Mouse (Mus musculus) thymus, postnatal 10 days (tissue): ENCODE measurements around the gene Gm10837.

Experiments
- DNase-seq, 2 experiments: peaks; one replicate each; pipeline ENCODE4 v3.0.0; 2021; ENCODE audit warnings: low spot score in 2 of 2

Gene Gm10837

DNA sequence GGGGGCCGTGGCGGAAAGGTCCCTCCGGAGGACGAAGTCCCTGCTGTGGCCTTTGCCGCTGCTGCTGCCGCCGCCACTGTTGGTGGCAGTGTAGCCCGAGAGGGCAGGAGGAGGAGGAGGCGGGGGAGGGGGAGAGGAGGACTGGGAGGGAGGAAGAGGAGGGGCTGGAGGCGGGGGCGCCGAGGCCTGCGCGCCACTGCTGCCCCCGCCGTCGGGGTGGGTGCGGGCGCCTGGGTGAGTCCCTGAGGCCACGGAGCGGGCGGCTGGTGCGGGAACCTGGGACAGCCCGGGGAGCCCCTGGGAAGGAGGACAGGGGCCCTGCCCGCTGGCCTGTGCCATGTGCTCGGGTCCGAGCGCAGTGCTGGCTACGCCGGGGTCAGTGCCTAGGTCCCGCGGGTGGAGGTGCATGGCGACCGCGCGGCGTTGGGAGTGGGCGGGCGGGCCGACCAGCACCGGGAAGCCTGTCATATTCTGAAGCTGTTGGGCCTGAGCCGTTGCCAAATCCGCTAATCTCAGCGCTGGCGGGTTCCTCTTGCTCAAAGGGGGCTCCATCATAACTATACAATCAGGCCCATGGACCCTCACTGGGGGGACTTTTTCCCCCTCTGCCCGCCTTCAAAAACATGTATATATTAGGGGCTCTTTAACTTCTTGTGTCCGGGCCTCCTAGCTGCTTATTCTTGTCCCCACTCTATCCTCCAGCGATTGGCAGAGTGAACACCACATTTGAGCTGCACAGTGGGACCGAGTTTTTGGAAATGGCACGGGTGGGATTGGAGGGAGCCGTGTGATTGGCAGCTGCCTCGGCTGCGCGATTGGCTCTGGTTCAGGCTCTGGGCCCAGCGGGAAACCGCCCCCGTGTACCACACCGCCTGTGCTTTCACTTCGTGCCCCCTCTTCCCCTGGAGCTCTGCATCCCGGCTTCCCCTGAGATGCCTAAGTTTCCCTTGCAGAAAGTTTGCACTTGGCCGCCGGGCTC is 25.3 kb upstream of the Gm10837 start, which contains the start of gene Zic5:
Zic5 (minus strand) TSS at position 915 of the 979 bp plus-strand sequence.
- no peak for DNase-seq

DNA sequence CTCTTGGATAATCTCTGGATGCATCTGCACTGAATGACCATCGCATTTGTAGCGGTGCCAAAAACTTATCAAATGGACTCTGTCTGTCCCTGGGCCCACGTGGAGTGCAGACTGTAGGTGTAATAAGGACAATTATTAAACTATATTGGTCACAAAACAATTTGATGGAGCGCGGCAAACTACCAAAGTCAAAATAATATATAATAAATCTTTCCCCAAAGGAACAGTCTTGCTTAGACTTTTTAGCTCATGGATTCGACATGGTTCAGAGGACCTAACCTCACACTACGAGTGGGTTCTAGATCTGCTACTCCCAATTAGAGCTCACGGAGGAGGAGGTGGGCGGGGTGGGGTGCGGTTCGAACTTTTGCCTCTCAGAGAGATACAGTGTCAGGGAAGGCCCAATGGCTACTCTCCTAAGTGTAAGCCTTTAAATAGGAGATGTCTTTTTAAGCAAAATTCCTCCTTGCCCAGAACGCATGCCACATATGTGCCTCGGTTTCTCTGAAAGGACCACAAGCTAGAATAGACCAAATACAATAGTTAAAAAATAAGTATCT is 24.4 kb upstream of the Gm10837 start:
- DNase-seq, result no peak

- DNase-seq, result no peak
These were observed 23.5 kb upstream of the Gm10837 start for GRCm38 (mm10) chr14:122466756-122467362.

DNA sequence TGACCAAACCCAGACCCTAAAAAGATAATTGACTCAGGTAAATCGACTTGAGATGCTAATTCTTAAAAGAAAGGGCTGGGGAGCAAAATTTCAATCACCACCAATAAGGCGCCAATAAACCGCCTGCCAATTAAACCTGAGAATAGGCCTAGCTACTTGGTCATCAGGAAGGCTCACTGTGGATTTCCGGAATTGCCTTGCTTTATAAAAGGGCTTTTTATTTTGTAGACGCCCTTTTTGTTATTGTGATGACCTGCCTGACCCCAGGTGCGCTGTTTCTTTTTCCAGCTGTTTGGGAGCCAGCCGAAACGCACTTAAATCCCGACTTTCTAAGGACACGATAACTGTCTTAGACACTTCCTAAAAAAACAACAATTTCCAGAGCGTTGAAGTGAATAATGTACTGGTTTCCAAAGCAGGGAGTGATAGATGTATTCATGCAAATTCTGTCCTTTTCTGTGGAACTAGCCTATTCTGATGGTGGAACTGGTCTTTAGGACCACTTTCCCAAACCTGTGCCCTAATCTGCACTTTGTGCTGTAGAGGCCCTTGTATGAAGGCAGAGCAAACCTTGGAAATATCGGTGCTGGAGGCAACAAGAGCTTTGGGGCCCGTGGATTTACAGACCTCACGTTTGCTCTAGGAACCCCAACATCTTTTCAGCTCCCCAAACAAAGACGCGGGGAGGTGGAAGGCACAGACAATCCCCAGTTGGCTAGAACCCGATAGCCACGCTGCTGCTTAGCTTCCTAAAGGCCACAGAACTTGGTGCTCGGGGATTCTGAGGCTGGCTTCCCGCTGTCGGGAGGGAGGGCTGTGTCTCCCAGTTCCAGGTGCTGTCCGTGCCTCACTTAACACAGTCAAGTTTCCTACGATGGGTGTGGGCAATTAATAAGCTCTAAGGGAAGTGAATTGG is 22.2 kb upstream of the Gm10837 start:
- no peak for DNase-seq

DNA sequence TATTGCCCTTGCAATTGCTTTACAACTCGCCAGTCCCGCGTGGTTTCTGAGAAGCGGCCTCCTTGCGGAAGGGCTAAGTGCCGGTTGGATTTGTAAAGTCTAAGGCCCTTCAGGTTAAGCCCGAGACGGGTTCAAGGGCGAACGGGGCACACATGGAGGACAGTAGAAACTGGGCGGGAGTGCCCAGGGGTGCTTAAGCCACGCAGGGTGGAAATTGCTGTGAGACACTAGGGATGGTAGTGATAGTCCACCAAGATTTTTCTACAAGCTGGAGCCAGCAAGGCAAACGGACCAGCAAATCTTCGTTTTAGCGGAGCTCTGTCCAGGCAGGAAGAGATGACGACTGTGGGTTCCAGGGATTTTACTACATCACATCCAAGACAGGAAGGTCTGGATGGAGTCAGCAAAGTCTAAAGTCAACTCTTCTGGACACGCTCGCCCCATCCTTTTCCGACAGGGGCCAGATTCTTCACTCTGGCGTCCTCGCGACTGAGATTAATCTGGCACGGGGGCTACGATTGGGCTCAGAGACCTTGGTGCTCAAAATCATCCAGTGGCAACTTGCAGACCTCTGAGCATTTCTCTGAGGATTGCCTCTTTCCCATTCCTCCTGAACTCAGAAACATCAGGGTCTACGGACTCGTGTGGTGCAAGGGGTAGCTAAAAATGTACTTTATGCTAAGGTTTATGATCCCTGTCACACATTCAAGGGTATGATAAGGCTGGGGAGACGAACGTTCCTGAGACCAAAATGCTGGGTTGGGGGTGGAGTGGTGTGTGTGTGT is 21.2 kb upstream of the Gm10837 start:
- DNase-seq, result no peak

GRCm38 (mm10) chr14:122471449-122472085 is 18.8 kb upstream of the Gm10837 start:
- no peak for DNase-seq

DNA sequence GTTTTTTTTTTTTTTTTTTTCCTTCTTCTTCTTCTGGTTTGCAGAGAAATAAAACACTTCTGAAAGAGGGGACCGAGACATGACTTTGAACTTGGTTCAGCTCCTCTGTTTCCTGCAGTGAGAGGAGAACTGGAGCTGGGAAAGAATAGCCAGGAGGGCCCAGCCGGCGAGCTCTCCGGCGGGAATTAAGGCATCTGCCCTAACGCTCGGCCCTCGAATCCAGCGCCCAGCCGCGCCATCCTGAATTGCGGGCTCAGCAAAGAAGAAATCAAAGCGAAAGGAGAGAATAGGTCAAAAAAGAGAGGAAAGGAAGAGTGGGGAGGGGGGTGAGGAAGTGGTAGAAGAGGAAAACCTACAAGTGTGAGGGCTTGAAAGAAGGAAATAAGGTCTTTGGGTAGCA is 18.2 kb upstream of the Gm10837 start:
- no peak for DNase-seq

DNA sequence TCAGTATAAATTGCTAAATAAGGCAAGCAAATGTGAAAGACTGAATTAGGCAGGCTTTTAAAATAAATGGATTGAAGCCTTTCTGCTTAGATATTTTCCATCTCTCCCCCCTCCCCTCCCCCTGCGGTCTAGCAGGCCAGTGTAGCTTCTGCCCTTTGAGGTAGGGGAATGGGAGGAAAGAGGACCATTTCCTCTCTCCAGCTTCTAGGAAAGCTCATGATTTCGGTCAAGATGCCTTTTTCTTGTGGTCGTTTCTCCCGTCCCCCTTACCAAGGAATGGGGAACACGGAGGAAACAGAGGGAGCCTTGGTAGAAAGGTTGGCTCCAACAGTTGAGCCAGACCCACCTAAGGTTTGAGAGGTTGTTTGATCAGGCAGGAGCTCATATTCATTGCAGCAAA is 17.7 kb upstream of the Gm10837 start:
- no peak for DNase-seq

DNA sequence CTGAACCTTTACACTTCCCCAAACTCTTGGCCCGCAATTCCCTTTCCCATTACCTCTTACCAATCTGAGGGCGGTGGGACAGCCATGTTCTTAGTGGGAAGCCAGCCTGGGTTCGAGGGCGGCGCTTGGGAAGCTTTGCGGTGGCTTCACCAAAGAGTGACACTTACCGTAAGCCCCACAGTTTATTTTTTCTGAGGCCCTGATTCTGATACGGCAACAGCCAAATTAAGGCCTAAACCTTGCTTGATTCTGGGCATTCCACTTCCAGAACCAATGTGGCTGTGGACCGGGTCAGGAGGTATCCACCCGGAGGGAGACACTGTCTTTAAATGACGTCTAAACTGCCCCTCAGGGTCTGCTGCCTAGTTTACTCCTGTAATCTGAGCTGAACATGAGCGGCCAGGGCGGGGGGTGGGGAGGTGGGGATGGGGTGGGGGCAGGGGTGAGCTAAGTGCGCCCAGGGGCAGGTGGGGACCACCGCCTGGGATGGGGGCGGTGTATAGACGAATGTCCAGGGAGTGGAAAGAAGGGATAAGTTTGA is 17.1 kb upstream of the Gm10837 start:
- DNase-seq, result no peak

DNA sequence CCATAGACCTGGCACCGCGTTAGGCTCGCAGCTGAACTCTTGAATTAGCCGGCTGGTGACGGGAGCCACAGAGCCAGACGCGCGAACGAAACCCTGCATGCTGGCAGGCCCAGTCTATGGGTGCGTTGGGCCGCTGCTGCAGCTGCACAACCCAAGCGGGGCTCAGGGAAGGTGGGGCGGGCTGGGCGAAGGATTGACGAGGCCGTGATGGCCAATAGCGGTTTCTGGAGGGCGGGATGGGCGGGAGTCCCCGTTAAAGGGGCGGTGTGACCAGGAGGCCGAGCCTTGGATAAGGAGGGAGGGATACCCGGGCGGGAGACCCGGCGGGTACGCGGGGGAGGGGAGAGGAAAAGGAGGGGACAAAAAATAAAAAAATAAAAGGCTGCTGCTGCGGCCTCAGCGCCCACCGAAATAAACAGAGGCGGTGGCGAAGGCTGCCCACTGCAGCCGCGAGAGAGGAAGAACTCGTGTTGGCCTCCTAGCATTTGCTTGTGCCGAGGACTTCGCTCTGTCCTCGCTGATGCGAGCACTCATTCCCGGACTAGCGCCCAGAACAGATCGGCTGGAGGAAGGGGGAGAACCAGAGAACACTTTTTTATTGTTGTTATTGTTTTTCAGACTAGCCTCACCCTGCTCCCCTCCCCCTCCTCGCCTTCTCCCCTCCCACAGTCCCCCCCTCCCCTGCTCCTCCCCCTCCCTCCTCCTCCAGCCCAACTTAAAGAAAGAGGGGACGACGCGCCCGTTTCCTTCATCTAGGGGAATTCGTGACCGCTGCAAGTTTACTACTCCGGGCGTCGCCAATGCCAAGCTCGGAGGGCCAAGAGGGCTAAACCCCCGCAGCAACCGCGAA is 16.1 kb upstream of the Gm10837 start:
- DNase-seq, result no peak

DNA sequence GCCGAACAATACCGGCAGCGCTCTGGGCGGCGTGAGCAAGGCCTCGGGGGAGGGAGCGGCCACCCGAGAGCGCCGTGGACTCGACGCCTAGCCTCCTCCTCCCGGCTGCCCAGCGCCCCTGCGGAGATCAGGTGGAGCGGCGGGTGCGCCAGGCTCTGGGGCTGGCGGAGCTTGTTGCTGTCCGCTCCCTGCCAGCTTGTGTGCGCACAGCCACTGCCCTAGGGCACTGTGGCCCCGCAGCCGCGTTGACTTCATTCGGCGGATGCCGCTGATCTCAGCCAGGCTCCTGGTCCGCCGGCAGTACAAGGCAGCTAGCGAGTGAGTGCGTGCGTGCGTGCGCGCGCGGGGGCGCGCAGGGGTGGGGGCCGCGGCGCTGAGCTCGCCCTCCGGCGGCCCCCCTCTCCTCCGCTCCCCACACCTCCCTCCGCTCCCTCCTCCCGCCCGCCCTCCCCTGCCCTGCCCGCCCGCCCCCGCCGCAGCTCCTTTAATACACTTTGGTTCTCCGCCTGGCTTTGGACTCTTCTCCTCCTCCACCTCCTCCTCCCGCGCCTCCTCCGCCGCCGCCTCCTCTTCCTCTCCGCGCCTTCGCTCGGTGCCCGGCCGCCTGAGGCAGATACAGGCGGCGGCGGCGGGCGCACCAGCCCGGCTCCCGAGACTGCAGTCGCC is 15.4 kb upstream of the Gm10837 start, which contains the start of gene Zic2:
Zic2 (plus strand) TSS at position 545 of the 666 bp plus-strand sequence.
- DNase-seq, result no peak

GRCm38 (mm10) chr14:122475557-122476040 is 14.8 kb upstream of the Gm10837 start:
- DNase-seq, result no peak

DNA sequence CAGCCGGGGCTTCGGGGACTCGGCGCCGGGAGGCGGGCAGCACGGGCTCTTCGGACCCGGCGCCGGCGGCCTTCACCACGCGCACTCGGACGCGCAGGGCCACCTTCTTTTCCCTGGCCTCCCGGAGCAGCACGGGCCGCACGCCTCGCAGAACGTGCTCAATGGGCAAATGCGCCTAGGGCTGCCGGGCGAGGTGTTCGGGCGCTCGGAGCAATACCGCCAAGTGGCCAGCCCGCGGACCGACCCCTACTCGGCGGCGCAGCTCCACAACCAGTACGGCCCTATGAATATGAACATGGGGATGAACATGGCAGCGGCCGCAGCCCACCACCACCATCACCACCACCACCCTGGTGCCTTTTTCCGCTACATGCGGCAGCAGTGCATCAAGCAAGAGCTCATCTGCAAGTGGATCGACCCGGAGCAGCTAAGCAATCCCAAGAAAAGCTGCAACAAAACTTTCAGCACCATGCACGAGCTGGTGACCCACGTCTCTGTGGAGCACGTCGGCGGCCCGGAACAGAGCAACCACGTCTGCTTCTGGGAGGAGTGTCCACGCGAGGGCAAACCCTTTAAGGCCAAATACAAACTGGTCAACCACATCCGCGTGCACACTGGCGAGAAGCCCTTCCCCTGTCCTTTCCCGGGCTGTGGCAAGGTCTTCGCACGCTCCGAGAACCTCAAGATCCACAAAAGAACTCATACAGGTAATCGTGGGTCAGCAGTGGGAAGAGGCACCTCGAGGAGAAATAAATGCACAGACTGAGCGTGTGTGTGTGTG is 14.2 kb upstream of the Gm10837 start:
- DNase-seq, result no peak

DNA sequence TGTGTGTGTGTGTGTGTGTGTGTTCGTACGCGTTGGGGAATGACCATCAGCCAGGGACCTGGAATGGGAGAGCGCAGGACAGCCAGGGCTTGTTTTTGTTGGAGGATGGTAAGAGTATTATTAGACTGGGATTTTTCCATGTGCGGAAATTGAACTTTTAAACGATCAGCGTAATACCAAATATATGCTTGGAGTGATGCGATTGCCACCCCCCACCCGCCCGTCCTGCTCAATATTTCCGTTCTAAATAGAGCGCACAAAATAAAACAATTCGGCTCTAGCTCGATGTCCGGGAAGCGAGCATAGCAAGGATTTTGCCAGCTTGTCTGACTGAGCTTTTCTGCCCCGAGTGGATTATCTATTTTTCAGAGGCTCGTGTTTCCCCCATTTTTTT is 13.6 kb upstream of the Gm10837 start:
- no peak for DNase-seq

GRCm38 (mm10) chr14:122477261-122477671 is 13.1 kb upstream of the Gm10837 start:
- no peak for DNase-seq

DNA sequence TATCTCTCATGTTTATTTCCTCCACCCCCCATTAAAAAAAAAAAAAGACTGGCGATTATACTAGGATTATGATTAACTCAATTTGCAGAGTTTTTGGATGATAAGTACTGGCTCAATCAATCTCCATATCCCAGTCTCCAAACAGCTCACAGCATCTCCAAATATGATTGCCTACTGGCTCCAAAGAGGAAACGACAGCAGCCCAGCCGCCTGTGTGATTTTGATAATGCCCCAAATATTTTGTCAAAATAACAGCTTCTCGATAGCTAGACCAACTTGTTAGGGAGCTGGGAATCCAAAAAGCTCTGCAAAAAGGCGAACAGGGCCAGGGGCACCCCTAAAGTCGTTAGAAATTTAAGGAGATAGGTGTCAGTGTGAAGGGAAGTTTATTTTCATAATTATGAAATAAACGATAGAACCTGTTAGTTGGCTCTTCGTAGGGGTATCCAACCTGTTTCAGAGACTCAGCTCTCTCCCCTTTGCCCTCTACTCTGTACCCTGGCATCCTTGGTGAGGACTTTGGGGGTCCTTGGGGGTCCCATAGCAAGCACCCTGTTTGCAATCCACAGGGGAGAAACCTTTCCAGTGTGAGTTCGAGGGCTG is 12.3 kb upstream of the Gm10837 start:
- no peak for DNase-seq

- DNase-seq, result no peak
These were observed 11.8 kb upstream of the Gm10837 start for GRCm38 (mm10) chr14:122478574-122479011.
